Mouse (Mus musculus): ENCODE measurements around the gene Srarp. TPM values are rescaled to one million over a fixed set of nuclear protein-coding genes. Genes with fewer than 3 reads are reported as not detected.

Srarp gene
- polyA plus RNA-seq, 1 experiment from 2014 or later, result not detected

DNA sequence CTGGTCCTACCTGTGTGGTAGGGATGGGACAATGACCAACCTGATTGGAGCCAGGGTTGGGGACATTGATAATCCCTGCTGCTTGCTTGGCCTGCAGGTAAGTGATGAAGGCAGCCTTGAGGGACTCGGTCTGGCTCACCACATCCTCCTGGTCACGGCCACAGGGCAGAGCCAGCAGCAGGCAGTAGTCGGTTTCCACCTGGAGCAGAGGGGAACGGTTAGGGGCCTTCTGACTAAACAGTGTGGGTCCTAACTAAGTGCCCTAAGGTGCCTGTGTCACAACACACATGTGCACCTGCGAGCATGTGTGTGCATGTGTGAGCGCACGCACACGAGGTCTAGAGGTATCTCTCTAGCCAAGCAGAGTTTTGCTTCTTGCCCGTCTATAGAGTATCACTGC, 33.4 kb upstream of the Srarp start:
- ATAC-seq (ENCODE audit: low FRiP score), result no peak
- H3K4me1 ChIP-seq (replicated peaks; ENCODE audit: control insufficient read depth, insufficient read depth, low read length), result no peaks in the 10 kb centered on the region
- no peaks in the 10 kb centered on the region for H3K27me3 ChIP-seq (ENCODE audit: control insufficient read depth, insufficient read depth, low read length)
- no peak for DNase-seq (ENCODE audit: low spot score)
- H3K9ac ChIP-seq (ENCODE audit: low read depth, low read length), result no peak overlapping the region
- no peak overlapping the region for H3K4me2 ChIP-seq (replicated peaks; ENCODE audit: low read depth, low read length)
- no peak overlapping the region for H3K4me3 ChIP-seq (ENCODE audit: low read depth, low read length)
- H3K27ac ChIP-seq (ENCODE audit: low read depth, low read length), result no peak overlapping the region
- WGBS, result 90% methylated on average over 9 of the region's 9 CpGs
- H3K36me3 ChIP-seq (ENCODE audit: control insufficient read depth, insufficient read depth, low read length), result peaks cover 46% of the 10 kb centered on the region
- no peaks in the 10 kb centered on the region for H3K9me3 ChIP-seq (ENCODE audit: control insufficient read depth, low read length)

DNA sequence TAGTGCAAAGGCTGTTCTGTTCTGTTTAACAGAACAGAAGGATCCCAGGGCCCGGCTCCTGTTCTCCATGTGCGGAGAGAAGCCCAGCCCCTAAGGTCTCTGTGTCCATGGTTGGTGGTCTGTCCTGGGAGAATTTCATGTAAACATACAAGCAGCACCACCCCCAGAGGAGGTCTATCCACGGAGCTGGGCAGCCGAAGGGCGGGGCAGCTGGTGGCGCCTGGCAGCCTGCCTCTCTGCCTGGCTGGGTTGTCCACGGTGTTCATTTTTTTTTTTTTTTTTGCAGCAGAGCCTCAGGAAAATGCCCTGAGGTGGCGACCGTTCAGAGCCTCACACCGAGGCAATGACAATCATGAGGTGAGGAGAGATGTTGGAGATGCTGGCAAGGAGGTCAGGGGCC, 32.7 kb upstream of the Srarp start:
- H3K4me1 ChIP-seq (replicated peaks; ENCODE audit: control insufficient read depth, insufficient read depth, low read length), result no peaks in the 10 kb centered on the region
- no peaks in the 10 kb centered on the region for H3K9me3 ChIP-seq (ENCODE audit: control insufficient read depth, low read length)
- no peak overlapping the region for H3K4me3 ChIP-seq (ENCODE audit: low read depth, low read length)
- peaks cover 46% of the 10 kb centered on the region for H3K36me3 ChIP-seq (ENCODE audit: control insufficient read depth, insufficient read depth, low read length)
- H3K9ac ChIP-seq (ENCODE audit: low read depth, low read length), result no peak overlapping the region
- DNase-seq (ENCODE audit: low spot score) (no peak), ATAC-seq (ENCODE audit: low FRiP score) (no peak)
- H3K27ac ChIP-seq (ENCODE audit: low read depth, low read length), result no peak overlapping the region
- H3K27me3 ChIP-seq (ENCODE audit: control insufficient read depth, insufficient read depth, low read length), result no peaks in the 10 kb centered on the region
- WGBS, result 78% methylated on average over 10 of the region's 10 CpGs
- no peak overlapping the region for H3K4me2 ChIP-seq (replicated peaks; ENCODE audit: low read depth, low read length)

GRCm38 (mm10) chr4:141467581-141467927, 31.6 kb upstream of the Srarp start:
- no peaks in the 10 kb centered on the region for H3K9me3 ChIP-seq (ENCODE audit: control insufficient read depth, low read length)
- H3K4me3 ChIP-seq (ENCODE audit: low read depth, low read length), result no peak overlapping the region
- peaks cover 46% of the 10 kb centered on the region for H3K36me3 ChIP-seq (ENCODE audit: control insufficient read depth, insufficient read depth, low read length)
- H3K4me2 ChIP-seq (replicated peaks; ENCODE audit: low read depth, low read length), result no peak overlapping the region
- no peak overlapping the region for H3K9ac ChIP-seq (ENCODE audit: low read depth, low read length)
- no peaks in the 10 kb centered on the region for H3K4me1 ChIP-seq (replicated peaks; ENCODE audit: control insufficient read depth, insufficient read depth, low read length)
- H3K27ac ChIP-seq (ENCODE audit: low read depth, low read length), result no peak overlapping the region
- ATAC-seq (ENCODE audit: low FRiP score), result no peak
- WGBS, result 85% methylated on average over 6 of the region's 6 CpGs
- no peak for DNase-seq (ENCODE audit: low spot score)
- H3K27me3 ChIP-seq (ENCODE audit: control insufficient read depth, insufficient read depth, low read length), result no peaks in the 10 kb centered on the region

DNA sequence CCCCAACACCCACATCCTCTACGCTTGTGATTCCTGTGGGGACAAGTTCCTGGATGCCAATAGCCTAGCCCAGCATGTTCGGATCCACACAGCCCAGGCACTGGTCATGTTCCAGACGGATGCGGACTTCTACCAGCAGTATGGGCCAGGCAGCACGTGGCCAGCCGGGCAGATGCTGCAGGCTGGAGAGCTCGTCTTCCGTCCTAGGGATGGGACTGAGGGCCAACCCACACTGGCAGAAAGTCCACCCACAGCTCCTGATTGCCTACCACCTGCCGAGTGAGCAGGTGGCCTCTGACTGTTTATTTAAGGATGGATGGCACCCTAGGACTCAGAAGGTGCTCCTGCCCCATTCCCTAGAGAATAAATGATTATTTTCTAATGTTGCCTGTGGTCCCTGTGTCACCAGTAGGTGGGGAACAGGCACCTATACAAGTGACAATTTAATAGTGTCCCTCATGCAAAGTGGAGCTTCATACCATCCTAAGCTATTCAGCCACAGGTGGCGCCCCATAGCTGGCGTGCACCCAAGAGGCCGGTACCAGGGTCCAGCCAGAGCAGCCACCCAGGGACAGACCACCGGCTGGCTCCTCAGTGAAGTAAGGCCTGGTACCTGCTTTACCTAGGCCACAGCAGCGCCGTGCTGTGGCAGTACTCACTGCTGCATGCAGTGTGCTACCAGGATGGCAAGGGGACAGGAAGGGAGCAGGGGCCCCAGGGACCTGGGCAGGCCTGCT, 31.1 kb upstream of the Srarp start:
- no peak overlapping the region for H3K27ac ChIP-seq (ENCODE audit: low read depth, low read length)
- ATAC-seq (ENCODE audit: low FRiP score), result no peak
- no peaks in the 10 kb centered on the region for H3K9me3 ChIP-seq (ENCODE audit: control insufficient read depth, low read length)
- H3K4me2 ChIP-seq (replicated peaks; ENCODE audit: low read depth, low read length), result no peak overlapping the region
- H3K4me3 ChIP-seq (ENCODE audit: low read depth, low read length), result no peak overlapping the region
- peaks cover 42% of the 10 kb centered on the region for H3K36me3 ChIP-seq (ENCODE audit: control insufficient read depth, insufficient read depth, low read length)
- H3K4me1 ChIP-seq (replicated peaks; ENCODE audit: control insufficient read depth, insufficient read depth, low read length), result no peaks in the 10 kb centered on the region
- no peaks in the 10 kb centered on the region for H3K27me3 ChIP-seq (ENCODE audit: control insufficient read depth, insufficient read depth, low read length)
- no peak for DNase-seq (ENCODE audit: low spot score)
- 90% methylated on average over 15 of the region's 15 CpGs for WGBS
- H3K9ac ChIP-seq (ENCODE audit: low read depth, low read length), result no peak overlapping the region

- Histone ChIP-seq H3K9me3 (ENCODE audit: control insufficient read depth, low read length) (no peaks in the 10 kb centered on the region), H3K27me3 (ENCODE audit: control insufficient read depth, insufficient read depth, low read length) (no peaks in the 10 kb centered on the region), H3K27ac (ENCODE audit: low read depth, low read length) (no peak overlapping the region), H3K4me1 (replicated peaks; ENCODE audit: control insufficient read depth, insufficient read depth, low read length) (no peaks in the 10 kb centered on the region), H3K4me2 (replicated peaks; ENCODE audit: low read depth, low read length) (no peak overlapping the region), H3K36me3 (ENCODE audit: control insufficient read depth, insufficient read depth, low read length) (peaks cover 36% of the 10 kb centered on the region), H3K4me3 (ENCODE audit: low read depth, low read length) (no peak overlapping the region), H3K9ac (ENCODE audit: low read depth, low read length) (no peak overlapping the region)
- no peak for ATAC-seq (ENCODE audit: low FRiP score)
- DNase-seq (ENCODE audit: low spot score), result no peak
- 96% methylated on average over 16 of the region's 16 CpGs for WGBS
These were observed 30.4 kb upstream of the Srarp start for GRCm38 (mm10) chr4:141466289-141466795.

GRCm38 (mm10) chr4:141465512-141466288, 29.8 kb upstream of the Srarp start:
- WGBS, result 87% methylated on average over 33 of the region's 34 CpGs

GRCm38 (mm10) chr4:141464722-141465121, 28.8 kb upstream of the Srarp start:
- Histone ChIP-seq H3K4me1 (replicated peaks; ENCODE audit: control insufficient read depth, insufficient read depth, low read length) (no peaks in the 10 kb centered on the region), H3K27me3 (ENCODE audit: control insufficient read depth, insufficient read depth, low read length) (no peaks in the 10 kb centered on the region), H3K4me3 (ENCODE audit: low read depth, low read length) (no peak overlapping the region), H3K27ac (ENCODE audit: low read depth, low read length) (no peak overlapping the region), H3K4me2 (replicated peaks; ENCODE audit: low read depth, low read length) (no peak overlapping the region), H3K9me3 (ENCODE audit: control insufficient read depth, low read length) (no peaks in the 10 kb centered on the region), H3K9ac (ENCODE audit: low read depth, low read length) (no peak overlapping the region), H3K36me3 (ENCODE audit: control insufficient read depth, insufficient read depth, low read length) (peaks cover 29% of the 10 kb centered on the region)
- DNase-seq (ENCODE audit: low spot score) (no peak), ATAC-seq (ENCODE audit: low FRiP score) (no peak)
- WGBS, result 76% methylated on average over 16 of the region's 16 CpGs

More at GRCm38 (mm10) chr4:141465512-141466288, 29.8 kb upstream of the Srarp start:
- no peak overlapping the region for H3K4me2 ChIP-seq (replicated peaks; ENCODE audit: low read depth, low read length)
- H3K36me3 ChIP-seq (ENCODE audit: control insufficient read depth, insufficient read depth, low read length), result peaks cover 33% of the 10 kb centered on the region
- no peak overlapping the region for H3K4me3 ChIP-seq (ENCODE audit: low read depth, low read length)
- no peaks in the 10 kb centered on the region for H3K4me1 ChIP-seq (replicated peaks; ENCODE audit: control insufficient read depth, insufficient read depth, low read length)
- no peaks in the 10 kb centered on the region for H3K9me3 ChIP-seq (ENCODE audit: control insufficient read depth, low read length)
- DNase-seq (ENCODE audit: low spot score) (no peak), ATAC-seq (ENCODE audit: low FRiP score) (no peak)
- H3K27ac ChIP-seq (ENCODE audit: low read depth, low read length), result no peak overlapping the region
- H3K27me3 ChIP-seq (ENCODE audit: control insufficient read depth, insufficient read depth, low read length), result no peaks in the 10 kb centered on the region
- H3K9ac ChIP-seq (ENCODE audit: low read depth, low read length), result no peak overlapping the region

DNA sequence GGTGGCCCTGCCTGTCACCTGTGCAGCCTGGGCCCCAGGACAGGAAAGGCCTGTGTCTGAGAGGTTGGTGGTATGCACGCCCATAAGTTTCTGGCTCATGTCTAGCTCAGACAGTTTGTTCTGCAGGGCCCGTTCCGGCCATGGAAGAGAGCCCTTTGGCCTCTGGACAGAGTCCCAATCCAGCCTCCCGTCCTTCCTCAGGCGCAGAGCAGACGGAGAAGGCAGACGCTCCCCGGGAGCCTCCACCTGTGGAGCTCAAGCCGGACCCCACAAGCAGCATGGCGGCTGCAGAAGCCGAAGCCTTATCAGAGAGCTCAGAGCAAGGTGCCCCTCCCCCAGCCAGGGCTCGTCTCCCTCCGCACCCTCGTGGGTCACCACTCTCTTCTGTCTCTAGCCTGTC, 27.6 kb upstream of the Srarp start:
- Histone ChIP-seq H3K9me3 (ENCODE audit: control insufficient read depth, low read length) (no peaks in the 10 kb centered on the region), H3K36me3 (ENCODE audit: control insufficient read depth, insufficient read depth, low read length) (peaks cover 23% of the 10 kb centered on the region; the same call in 1 of the 2 replicates), H3K27me3 (ENCODE audit: control insufficient read depth, insufficient read depth, low read length) (no peaks in the 10 kb centered on the region), H3K4me2 (replicated peaks; ENCODE audit: low read depth, low read length) (no peak overlapping the region), H3K4me3 (ENCODE audit: low read depth, low read length) (no peak overlapping the region), H3K9ac (ENCODE audit: low read depth, low read length) (no peak overlapping the region), H3K27ac (ENCODE audit: low read depth, low read length) (no peak overlapping the region), H3K4me1 (replicated peaks; ENCODE audit: control insufficient read depth, insufficient read depth, low read length) (peaks cover under 1% of the 10 kb centered on the region; the same call in 1 of the 2 replicates)
- no peak for ATAC-seq (ENCODE audit: low FRiP score)
- DNase-seq (ENCODE audit: low spot score), result no peak
- WGBS, result 86% methylated on average over 14 of the region's 14 CpGs

Measured in hindbrain, embryonic 11.5 days (tissue).